Mouse (Mus musculus): ENCODE data around the gene Dand5. TPM values are rescaled to one million over a fixed set of nuclear protein-coding genes. Genes with fewer than 3 reads are reported as not detected.

Gene Dand5
- total RNA-seq (2014; fragmentation: Nextera tagmentation) (7.1 and 7.7 TPM in 2 replicates), total RNA-seq (2017) (1.8 and 2.2 TPM in 2 replicates), polyA plus RNA-seq (2012) (1.4 and 2.1 TPM in 2 replicates)

- Histone ChIP-seq H3K36me3 (replicated peaks) (peaks cover 8% of the 10 kb centered on the region), H3K9me3 (replicated peaks) (no peaks in the 10 kb centered on the region), H3K4me1 (ENCODE audit: insufficient read depth, low read depth, low read length) (peaks cover 30% of the 10 kb centered on the region), H3K4me3 (ENCODE audit: low read depth, low read length) (no peak within 1 kb of the TSS; the same call in 1 of the 2 replicates), H3K27me3 (ENCODE audit: insufficient read depth, low read length) (no peaks in the 10 kb centered on the region)
- ATAC-seq (ENCODE audit: extremely low read depth, insufficient number of reproducible peaks, low FRiP score, poor library complexity, severe bottlenecking) (no peak), DNase-seq (ENCODE audit: low spot score) (no peak)
- TF ChIP-seq TAL1 (conservative IDR thresholded peaks at IDR 0.05; ENCODE audit: low read depth, low read length) (no peak), GATA2 (IDR thresholded peaks at IDR 0.05; ENCODE audit: borderline replicate concordance, low read depth, low read length) (no peak), GATA1 (IDR thresholded peaks at IDR 0.05; ENCODE audit: borderline replicate concordance, low read length) (no peak), CTCF (IDR thresholded peaks at IDR 0.05; ENCODE audit: low read depth, low read length) (no peak), POLR2AphosphoS5 (IDR thresholded peaks at IDR 0.05; ENCODE audit: insufficient replicate concordance, low read depth, low read length) (no peak)
Observed at GRCm38 (mm10) chr8:84822723-84823122, at the start of gene Dand5. Dand5 (minus strand) TSS chr8:84822823.

GRCm38 (mm10) chr8:84871376-84872308 lies 49.0 kb upstream of the Dand5 start, which contains the start of gene Syce2:
Syce2 (plus strand) TSS chr8:84872111.
- DNase-seq (ENCODE audit: low spot score) (peak; percentile 52), ATAC-seq (ENCODE audit: extremely low read depth, insufficient number of reproducible peaks, low FRiP score, poor library complexity, severe bottlenecking) (peak; percentile 30; the same call in 1 of the 2 replicates)
- TF ChIP-seq GATA2 (IDR thresholded peaks at IDR 0.05; ENCODE audit: borderline replicate concordance, low read depth, low read length), result no peak
- TF ChIP-seq TAL1 (conservative IDR thresholded peaks at IDR 0.05; ENCODE audit: low read depth, low read length), result no peak
- TF ChIP-seq CTCF (IDR thresholded peaks at IDR 0.05; ENCODE audit: low read depth, low read length), result no peak
- no peak; the same call in 1 of the 2 replicates for TF ChIP-seq POLR2AphosphoS5 (IDR thresholded peaks at IDR 0.05; ENCODE audit: insufficient replicate concordance, low read depth, low read length)
- TF ChIP-seq GATA1 (IDR thresholded peaks at IDR 0.05; ENCODE audit: borderline replicate concordance, low read length), result no peak
- H3K9me3 ChIP-seq (replicated peaks), result no peaks in the 10 kb centered on the region
- peaks cover 79% of the 10 kb centered on the region for H3K36me3 ChIP-seq (replicated peaks)
- peak within 1 kb of the TSS; percentile 73 for H3K4me3 ChIP-seq (ENCODE audit: low read depth, low read length)
- H3K27me3 ChIP-seq (ENCODE audit: insufficient read depth, low read length), result no peaks in the 10 kb centered on the region
- H3K4me1 ChIP-seq (ENCODE audit: insufficient read depth, low read depth, low read length), result peaks cover 69% of the 10 kb centered on the region

DNA sequence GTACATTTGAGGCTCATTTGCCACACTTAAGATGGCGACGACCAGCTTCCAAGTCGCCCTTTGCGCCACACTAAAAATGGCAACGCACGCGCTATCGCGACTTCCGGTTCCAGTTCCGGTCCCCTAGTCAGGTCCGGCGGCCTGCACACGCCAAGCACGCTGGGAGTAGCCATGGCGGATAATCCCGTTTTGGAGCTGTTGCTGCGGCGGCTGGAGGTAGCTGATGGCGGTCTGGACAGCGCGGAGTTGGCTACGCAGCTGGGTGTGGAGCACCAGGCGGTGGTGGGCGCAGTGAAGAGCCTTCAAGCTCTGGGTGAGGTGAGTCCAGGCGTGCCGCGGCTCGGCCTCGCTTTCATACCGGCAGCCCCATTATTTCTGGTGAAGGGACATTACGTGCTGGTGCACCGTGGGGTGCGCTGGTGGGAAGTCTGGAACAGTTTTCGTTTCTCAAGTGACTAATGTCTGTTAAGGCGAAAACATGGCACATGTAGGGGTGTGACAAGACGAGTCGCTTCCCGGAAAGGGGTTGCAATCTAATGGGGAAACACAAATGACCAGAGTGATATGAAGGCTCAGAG lies 34.3 kb upstream of the Dand5 start, which contains the start of gene Farsa:
TSS of gene Farsa (plus strand) at position 126 of the 578 bp plus-strand sequence.
- Histone ChIP-seq H3K4me3 (ENCODE audit: low read depth, low read length) (peak within 1 kb of the TSS; percentile 98), H3K36me3 (replicated peaks) (peaks cover 42% of the 10 kb centered on the region), H3K27me3 (ENCODE audit: insufficient read depth, low read length) (no peaks in the 10 kb centered on the region), H3K9me3 (replicated peaks) (no peaks in the 10 kb centered on the region), H3K4me1 (ENCODE audit: insufficient read depth, low read depth, low read length) (peaks cover 42% of the 10 kb centered on the region)
- ATAC-seq (ENCODE audit: extremely low read depth, insufficient number of reproducible peaks, low FRiP score, poor library complexity, severe bottlenecking), result peak; percentile 91
- peak; percentile 60 for DNase-seq (ENCODE audit: low spot score)
- TF ChIP-seq TAL1 (conservative IDR thresholded peaks at IDR 0.05; ENCODE audit: low read depth, low read length) (no peak), GATA2 (IDR thresholded peaks at IDR 0.05; ENCODE audit: borderline replicate concordance, low read depth, low read length) (no peak), POLR2AphosphoS5 (IDR thresholded peaks at IDR 0.05; ENCODE audit: insufficient replicate concordance, low read depth, low read length) (peak; percentile 63; the same call in 1 of the 2 replicates), GATA1 (IDR thresholded peaks at IDR 0.05; ENCODE audit: borderline replicate concordance, low read length) (no peak), CTCF (IDR thresholded peaks at IDR 0.05; ENCODE audit: low read depth, low read length) (no peak)

DNA sequence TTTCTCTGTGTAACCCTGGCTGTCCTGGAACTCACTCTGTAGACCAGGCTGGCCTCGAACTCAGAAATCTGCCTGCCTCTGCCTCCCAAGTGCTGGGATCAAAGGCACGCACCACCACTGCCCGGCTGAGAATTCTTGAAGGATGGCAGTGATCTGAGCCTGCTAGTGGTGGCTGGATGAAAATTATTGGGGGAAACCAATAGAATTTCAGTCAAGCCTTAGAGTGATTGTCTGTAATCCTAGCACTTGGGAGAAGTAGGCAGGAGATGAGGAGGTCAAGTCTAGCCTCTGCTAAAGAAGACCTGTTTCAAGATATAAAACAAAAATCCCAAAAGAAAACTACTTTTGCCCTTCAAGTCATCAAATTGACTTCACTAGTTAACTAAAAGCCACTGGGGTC lies 33.8 kb upstream of the Dand5 start:
- Histone ChIP-seq H3K4me1 (ENCODE audit: insufficient read depth, low read depth, low read length) (peaks cover 38% of the 10 kb centered on the region), H3K36me3 (replicated peaks) (peaks cover 38% of the 10 kb centered on the region), H3K9me3 (replicated peaks) (no peaks in the 10 kb centered on the region), H3K4me3 (ENCODE audit: low read depth, low read length) (peak overlapping the region; percentile 98; the same call in 1 of the 2 replicates), H3K27me3 (ENCODE audit: insufficient read depth, low read length) (no peaks in the 10 kb centered on the region)
- ATAC-seq (ENCODE audit: extremely low read depth, insufficient number of reproducible peaks, low FRiP score, poor library complexity, severe bottlenecking) (no peak), DNase-seq (ENCODE audit: low spot score) (no peak)
- TF ChIP-seq CTCF (IDR thresholded peaks at IDR 0.05; ENCODE audit: low read depth, low read length) (no peak), GATA2 (IDR thresholded peaks at IDR 0.05; ENCODE audit: borderline replicate concordance, low read depth, low read length) (no peak), POLR2AphosphoS5 (IDR thresholded peaks at IDR 0.05; ENCODE audit: insufficient replicate concordance, low read depth, low read length) (no peak), GATA1 (IDR thresholded peaks at IDR 0.05; ENCODE audit: borderline replicate concordance, low read length) (no peak), TAL1 (conservative IDR thresholded peaks at IDR 0.05; ENCODE audit: low read depth, low read length) (no peak)

GRCm38 (mm10) chr8:84847684-84848435 lies 25.2 kb upstream of the Dand5 start:
- TF ChIP-seq CTCF (IDR thresholded peaks at IDR 0.05; ENCODE audit: low read depth, low read length) (no peak), TAL1 (conservative IDR thresholded peaks at IDR 0.05; ENCODE audit: low read depth, low read length) (peak; percentile 80)
- no peaks in the 10 kb centered on the region for H3K9me3 ChIP-seq (replicated peaks)
- peaks cover 41% of the 10 kb centered on the region for H3K4me1 ChIP-seq (ENCODE audit: insufficient read depth, low read depth, low read length)
- H3K27me3 ChIP-seq (ENCODE audit: insufficient read depth, low read length), result no peaks in the 10 kb centered on the region
- peak overlapping the region; percentile 91 for H3K4me3 ChIP-seq (ENCODE audit: low read depth, low read length)
- DNase-seq (ENCODE audit: low spot score), result peak; percentile 78
- peak; percentile 58 for ATAC-seq (ENCODE audit: extremely low read depth, insufficient number of reproducible peaks, low FRiP score, poor library complexity, severe bottlenecking)
- H3K36me3 ChIP-seq (replicated peaks), result peaks cover 43% of the 10 kb centered on the region

Data from G1E (cell line).